Mouse (Mus musculus) heart, adult 2 months (tissue): ENCODE data around the gene Palm.

Experiments
- CTCF ChIP-seq: fragments of 200-600 bp; IDR thresholded peaks from 2 replicates; pipeline ENCODE4 v1.8.1; 2022; ENCODE audit warnings: antibody characterized with exemption, mild to moderate bottlenecking, moderate library complexity
- POLR2A ChIP-seq: fragments of 200-500 bp; IDR thresholded peaks from 2 replicates; pipeline ENCODE4 v1.6.1; 2011; ENCODE audit warnings: mild to moderate bottlenecking, low read depth, low read length, control low read depth; ENCODE audit not compliant: insufficient read depth

DNA sequence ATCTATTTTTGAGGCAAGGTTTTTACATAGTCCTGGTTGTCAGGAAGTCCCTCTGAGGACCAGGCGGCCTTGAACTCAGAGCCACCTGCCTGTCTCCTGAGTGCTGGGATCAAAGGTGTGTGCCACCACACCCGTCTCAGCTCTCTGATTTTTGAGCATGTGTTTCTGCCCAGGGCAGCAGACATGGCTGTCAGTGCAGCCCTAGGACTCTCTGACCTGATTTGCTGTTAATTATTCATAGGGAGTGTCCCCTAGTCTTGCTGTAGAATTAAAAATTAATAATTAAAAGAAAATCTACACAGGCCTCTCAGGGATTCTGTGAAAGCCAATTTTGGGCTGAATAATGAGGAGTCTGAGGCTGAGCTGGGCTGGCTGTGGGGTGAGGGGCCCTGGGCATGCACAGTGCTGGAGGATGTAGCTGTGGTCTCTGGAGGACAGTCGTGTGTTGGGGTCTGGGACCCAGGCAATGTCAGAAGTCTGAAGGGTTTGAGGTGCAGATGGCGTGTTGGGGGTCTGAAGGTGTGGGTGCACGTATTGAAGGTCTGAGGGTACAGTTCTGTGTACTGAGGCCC is 21.0 kb downstream of the Palm start:
- no peak for TF ChIP-seq CTCF
- TF ChIP-seq POLR2A, result no peak
